Mouse (Mus musculus) intestine, embryonic 15.5 days (tissue): ENCODE data around the gene Timp4. TPM values are rescaled to one million over a fixed set of nuclear protein-coding genes. Genes with fewer than 3 reads are reported as not detected.
"Not testable (repeated sequence)": the region's sequence is repeated elsewhere in the genome, so short reads cannot be mapped to it uniquely, and the experiment has no call there.

Source experiments
- ATAC-seq: fragments of 200-750 bp; cut with Nextera tagmentation; 2 replicates; pipeline ENCODE4 v1.8.0; 2017; ENCODE audit warnings: moderate TSS enrichment, moderate library complexity
- H3K27ac ChIP-seq: fragments of 300-500 bp; sonication (generic); 2 replicates; pipeline ENCODE4 v1.5.1; 2015; ENCODE audit warnings: mild to moderate bottlenecking, inconsistent platforms
- H3K27me3 ChIP-seq: fragments of 300-500 bp; sonication (generic); replicated peaks from 2 replicates; pipeline ENCODE4 v1.6.1; 2015; ENCODE audit warnings: inconsistent platforms
- H3K36me3 ChIP-seq: fragments of 300-500 bp; sonication (generic); 2 replicates; pipeline ENCODE4 v1.6.1; 2015; ENCODE audit warnings: inconsistent platforms
- H3K4me1 ChIP-seq: fragments of 300-500 bp; sonication (generic); replicated peaks from 2 replicates; pipeline ENCODE4 v1.6.1; 2015; ENCODE audit warnings: inconsistent platforms
- H3K4me2 ChIP-seq: fragments of 300-500 bp; sonication (generic); replicated peaks from 2 replicates; pipeline ENCODE4 v1.6.1; 2015; ENCODE audit warnings: mild to moderate bottlenecking, inconsistent platforms
- H3K4me3 ChIP-seq: fragments of 300-500 bp; sonication (generic); replicated peaks from 2 replicates; pipeline ENCODE4 v1.5.1; 2015; ENCODE audit warnings: inconsistent platforms
- H3K9ac ChIP-seq: fragments of 300-500 bp; sonication (generic); 2 replicates; pipeline ENCODE4 v1.6.1; 2015; ENCODE audit warnings: inconsistent platforms
- H3K9me3 ChIP-seq: fragments of 300-500 bp; sonication (generic); 2 replicates; pipeline ENCODE4 v1.6.1; 2016; ENCODE audit warnings: inconsistent platforms
- WGBS: fragments of 180-500 bp; shearing (Covaris S2); methylation state at CpG from one replicate; pipeline ENCODE4 v1.1.7; 2015; 5-methylcytosine and 5-hydroxymethylcytosine counted together
- polyA plus RNA-seq: library from polyadenylated mRNA; unstranded; fragments of >200 nt; fragmentation: Nextera tagmentation; extraction: Ambion mirVana; gene quantifications from 2 replicates; pipeline ENCODE4 v1.2.1, GENCODE M21; 2015

The Timp4 gene
- polyA plus RNA-seq, 1 experiment from 2014 or later: 0.44 TPM

- WGBS: 86% methylated on average over 3 of the region's 3 CpGs
These were observed 6.4 kb downstream of the Timp4 start for GRCm38 (mm10) chr6:115245500-115246058.

DNA sequence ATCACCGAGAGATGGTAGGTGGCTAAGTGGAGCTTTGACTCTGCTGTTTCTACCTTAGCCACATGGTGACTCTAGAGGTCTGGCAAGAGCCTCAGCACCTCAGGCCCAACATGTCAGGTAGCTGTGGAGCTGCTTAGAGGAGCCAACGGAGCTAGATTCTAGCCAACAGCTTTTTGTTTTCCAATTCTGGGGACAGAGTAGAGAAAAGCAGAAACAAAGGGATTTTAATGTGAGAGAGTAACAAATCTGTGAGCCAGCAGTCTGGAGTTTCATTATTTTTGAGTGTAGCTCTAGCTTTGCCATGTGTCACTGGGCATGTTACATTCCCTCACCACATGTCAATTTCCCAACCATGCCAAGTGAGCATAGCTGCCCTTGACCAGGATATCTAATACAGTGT, 7.8 kb downstream of the Timp4 start:
- WGBS: 59% methylated on average over 2 of the region's 2 CpGs
- Histone ChIP-seq H3K4me3 (no peak overlapping the region), H3K36me3 (no peaks in the 10 kb centered on the region), H3K27ac (no peak overlapping the region), H3K4me1 (no peaks in the 10 kb centered on the region), H3K9ac (no peak overlapping the region), H3K4me2 (no peak overlapping the region), H3K9me3 (no peaks in the 10 kb centered on the region), H3K27me3 (no peaks in the 10 kb centered on the region)
- ATAC-seq: no peak

More at GRCm38 (mm10) chr6:115245500-115246058, 6.4 kb downstream of the Timp4 start:
- Histone ChIP-seq H3K9ac (no peak overlapping the region), H3K4me2 (no peak overlapping the region), H3K4me1 (no peaks in the 10 kb centered on the region), H3K36me3 (no peaks in the 10 kb centered on the region), H3K27me3 (no peaks in the 10 kb centered on the region), H3K9me3 (no peaks in the 10 kb centered on the region), H3K4me3 (no peak overlapping the region), H3K27ac (no peak overlapping the region)
- ATAC-seq: no peak

DNA sequence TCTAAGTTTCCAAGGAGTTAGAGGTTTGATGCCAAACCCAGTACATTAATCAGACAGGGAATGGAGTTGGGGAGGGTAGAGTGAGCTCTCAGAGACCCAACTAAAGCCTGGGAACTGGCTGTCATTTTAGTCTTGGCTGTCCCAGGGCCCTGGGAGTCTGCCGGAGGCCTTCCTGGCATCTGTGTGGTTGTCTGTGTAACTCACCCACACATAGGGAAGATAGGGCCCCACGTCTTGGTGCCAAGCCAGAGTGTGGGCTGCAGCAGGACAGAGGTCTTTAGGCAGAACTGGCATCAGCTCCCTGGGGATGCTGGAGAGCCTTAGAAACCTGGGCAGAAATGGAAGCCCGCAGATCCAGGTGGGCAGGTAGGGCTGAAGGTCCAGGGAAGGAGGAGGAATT, 10.1 kb downstream of the Timp4 start:
- Histone ChIP-seq H3K9ac (no peak overlapping the region), H3K36me3 (no peaks in the 10 kb centered on the region), H3K4me2 (no peak overlapping the region), H3K27me3 (no peaks in the 10 kb centered on the region), H3K4me1 (no peaks in the 10 kb centered on the region), H3K9me3 (no peaks in the 10 kb centered on the region), H3K27ac (no peak overlapping the region), H3K4me3 (no peak overlapping the region)
- no peak for ATAC-seq
- whole genome bisulfite sequencing: 85% methylated on average over 3 of the region's 3 CpGs

GRCm38 (mm10) chr6:115241131-115241699, 10.8 kb downstream of the Timp4 start:
- H3K4me3 ChIP-seq: no peak overlapping the region
- no peak overlapping the region for H3K27ac ChIP-seq
- H3K9ac ChIP-seq: no peak overlapping the region

GRCm38 (mm10) chr6:115240431-115240830, 11.6 kb downstream of the Timp4 start:
- H3K9ac ChIP-seq, H3K36me3 ChIP-seq, H3K4me3 ChIP-seq, H3K9me3 ChIP-seq, H3K4me2 ChIP-seq, H3K4me1 ChIP-seq, H3K27me3 ChIP-seq, ATAC-seq, H3K27ac ChIP-seq: not testable (repeated sequence)
- 40% methylated on average over 2 of the region's 2 CpGs for WGBS

More at GRCm38 (mm10) chr6:115241131-115241699, 10.8 kb downstream of the Timp4 start:
- WGBS: 56% methylated on average over 3 of the region's 3 CpGs
- Histone ChIP-seq H3K9me3 (no peaks in the 10 kb centered on the region), H3K36me3 (no peaks in the 10 kb centered on the region), H3K27me3 (no peaks in the 10 kb centered on the region), H3K4me1 (no peaks in the 10 kb centered on the region), H3K4me2 (no peak overlapping the region)
- no peak for ATAC-seq

- 87% methylated on average over 7 of the region's 7 CpGs for WGBS
These were observed 12.7 kb downstream of the Timp4 start for GRCm38 (mm10) chr6:115239335-115239734.

GRCm38 (mm10) chr6:115238031-115239027, 13.7 kb downstream of the Timp4 start:
- Histone ChIP-seq H3K36me3 (no peaks in the 10 kb centered on the region), H3K9me3 (no peaks in the 10 kb centered on the region), H3K4me3 (no peak overlapping the region), H3K9ac (no peak overlapping the region), H3K4me1 (no peaks in the 10 kb centered on the region), H3K27me3 (no peaks in the 10 kb centered on the region), H3K27ac (no peak overlapping the region), H3K4me2 (no peak overlapping the region)
- WGBS: 81% methylated on average over 9 of the region's 9 CpGs
- ATAC-seq: no peak

More at GRCm38 (mm10) chr6:115239335-115239734, 12.7 kb downstream of the Timp4 start:
- Histone ChIP-seq H3K4me1 (no peaks in the 10 kb centered on the region), H3K36me3 (no peaks in the 10 kb centered on the region), H3K4me2 (no peak overlapping the region), H3K27me3 (no peaks in the 10 kb centered on the region), H3K9ac (no peak overlapping the region), H3K9me3 (no peaks in the 10 kb centered on the region), H3K4me3 (no peak overlapping the region), H3K27ac (no peak overlapping the region)
- no peak for ATAC-seq

DNA sequence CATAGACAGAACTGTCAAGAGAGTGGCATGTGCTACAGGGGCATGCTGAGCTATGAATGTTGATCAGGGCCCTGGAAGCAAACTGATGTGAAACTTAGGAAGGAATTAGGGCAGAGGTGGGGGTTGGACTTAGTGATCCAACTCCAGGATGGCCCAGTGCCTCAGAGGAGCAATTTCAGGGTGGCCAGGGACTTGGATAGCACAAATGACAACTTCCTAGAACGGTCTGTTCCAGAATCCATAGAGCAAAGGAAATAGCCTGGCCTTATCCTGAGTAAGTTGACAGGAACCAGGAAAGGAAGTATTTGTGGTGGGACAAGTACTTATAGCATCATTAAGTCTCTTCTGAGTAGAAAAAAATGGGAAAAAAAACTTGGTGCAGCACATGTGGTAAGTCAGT, 19.4 kb downstream of the Timp4 start:
- no peak overlapping the region for H3K9ac ChIP-seq
- no peak overlapping the region for H3K27ac ChIP-seq
- H3K4me1 ChIP-seq: no peaks in the 10 kb centered on the region
- H3K4me2 ChIP-seq: no peak overlapping the region
- 68% methylated on average over 1 of the region's 1 CpGs for WGBS
- no peaks in the 10 kb centered on the region for H3K27me3 ChIP-seq
- H3K4me3 ChIP-seq: no peak overlapping the region
- H3K9me3 ChIP-seq: no peaks in the 10 kb centered on the region
- no peaks in the 10 kb centered on the region for H3K36me3 ChIP-seq
- ATAC-seq: no peak

DNA sequence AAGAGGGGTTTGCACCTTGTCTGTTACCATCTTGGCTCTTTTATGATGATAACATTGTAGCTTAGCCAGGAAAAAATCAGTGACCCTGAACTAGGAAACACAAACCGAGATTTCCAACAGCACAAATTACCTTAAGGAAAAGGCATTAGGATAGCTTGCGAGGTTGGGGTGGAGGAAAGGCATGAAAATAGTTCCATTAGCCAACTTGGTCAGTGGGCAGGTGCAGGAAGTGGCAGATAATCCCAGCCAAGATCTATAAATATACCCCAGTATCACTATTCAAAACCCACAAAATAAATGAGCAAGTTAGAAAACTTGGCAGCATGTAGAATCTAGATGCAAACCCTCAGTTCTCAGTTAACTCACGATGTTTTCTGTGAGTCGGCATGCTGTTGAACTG, 20.2 kb downstream of the Timp4 start:
- WGBS: 74% methylated on average over 4 of the region's 4 CpGs
- Histone ChIP-seq H3K27ac (no peak overlapping the region), H3K4me2 (no peak overlapping the region)

GRCm38 (mm10) chr6:115230557-115230956, 21.4 kb downstream of the Timp4 start:
- Histone ChIP-seq H3K4me1 (no peaks in the 10 kb centered on the region), H3K9me3 (no peaks in the 10 kb centered on the region), H3K27ac (no peak overlapping the region), H3K27me3 (no peaks in the 10 kb centered on the region), H3K36me3 (no peaks in the 10 kb centered on the region), H3K4me2 (no peak overlapping the region), H3K4me3 (no peak overlapping the region), H3K9ac (no peak overlapping the region)
- no peak for ATAC-seq
- whole genome bisulfite sequencing: 66% methylated on average over 3 of the region's 3 CpGs

More for the DNA sequence above, 20.2 kb downstream of the Timp4 start:
- Histone ChIP-seq H3K4me3 (no peak overlapping the region), H3K4me1 (no peaks in the 10 kb centered on the region), H3K36me3 (no peaks in the 10 kb centered on the region), H3K9ac (no peak overlapping the region), H3K9me3 (no peaks in the 10 kb centered on the region), H3K27me3 (no peaks in the 10 kb centered on the region)
- no peak for ATAC-seq

GRCm38 (mm10) chr6:115227529-115227928, 24.5 kb downstream of the Timp4 start:
- 3% methylated on average over 2 of the region's 2 CpGs for WGBS
- no peak overlapping the region for H3K4me2 ChIP-seq
- no peaks in the 10 kb centered on the region for H3K4me1 ChIP-seq
- no peak overlapping the region for H3K27ac ChIP-seq
- ATAC-seq: peak; percentile 63; the same call in 1 of the 2 replicates
- H3K9ac ChIP-seq: no peak overlapping the region
- no peaks in the 10 kb centered on the region for H3K36me3 ChIP-seq
- H3K9me3 ChIP-seq: no peaks in the 10 kb centered on the region
- no peaks in the 10 kb centered on the region for H3K27me3 ChIP-seq
- no peak overlapping the region for H3K4me3 ChIP-seq

DNA sequence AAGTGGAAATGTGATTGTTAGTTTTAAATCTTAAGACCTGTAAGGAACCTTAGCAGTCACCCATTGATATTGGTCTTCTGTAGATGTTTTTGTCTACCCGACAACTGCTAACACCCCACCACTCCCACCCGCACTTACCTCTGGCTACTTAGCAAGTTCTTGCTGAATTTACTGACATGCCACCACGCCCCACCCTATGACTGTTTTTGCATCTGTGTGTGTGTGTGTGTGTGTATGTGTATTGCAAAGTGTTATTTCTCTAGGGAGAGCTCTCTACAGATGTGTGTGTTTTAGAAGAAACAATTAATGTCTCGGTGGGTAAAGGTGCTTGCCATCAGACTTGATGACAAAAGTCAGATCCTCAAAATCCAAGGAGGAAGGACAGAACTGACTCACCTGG, 25.0 kb downstream of the Timp4 start, which contains the start of gene Gm17482:
Gm17482 (plus strand) TSS at position 301 of the 400 bp plus-strand sequence.
- Histone ChIP-seq H3K4me3 (no peak within 1 kb of the TSS), H3K36me3 (no peaks in the 10 kb centered on the region), H3K4me2 (no peak within 1 kb of the TSS), H3K9ac (no peak within 1 kb of the TSS), H3K27me3 (no peaks in the 10 kb centered on the region), H3K27ac (no peak within 1 kb of the TSS), H3K4me1 (no peaks in the 10 kb centered on the region), H3K9me3 (no peaks in the 10 kb centered on the region)
- ATAC-seq: no peak; the same call in 1 of the 2 replicates
- WGBS: 69% methylated on average over 4 of the region's 4 CpGs
